Mouse (Mus musculus) layer of hippocampus, postnatal 36 days (tissue): ENCODE measurements around the gene Castor1. TPM values are rescaled to one million over a fixed set of nuclear protein-coding genes. Genes with fewer than 3 reads are reported as not detected.

Source experiments
- DNase-seq, 2 experiments: peaks; one replicate each; pipeline ENCODE4 v3.0.0; 2022
- total RNA-seq, 2 experiments: library from RNA; stranded (reverse); gene quantifications; 2 replicates each; pipeline ENCODE4 v1.2.3; 2021

Gene Castor1
- total RNA-seq, 2 experiments from 2014 or later, result 2.9 to 4.8 TPM

DNA sequence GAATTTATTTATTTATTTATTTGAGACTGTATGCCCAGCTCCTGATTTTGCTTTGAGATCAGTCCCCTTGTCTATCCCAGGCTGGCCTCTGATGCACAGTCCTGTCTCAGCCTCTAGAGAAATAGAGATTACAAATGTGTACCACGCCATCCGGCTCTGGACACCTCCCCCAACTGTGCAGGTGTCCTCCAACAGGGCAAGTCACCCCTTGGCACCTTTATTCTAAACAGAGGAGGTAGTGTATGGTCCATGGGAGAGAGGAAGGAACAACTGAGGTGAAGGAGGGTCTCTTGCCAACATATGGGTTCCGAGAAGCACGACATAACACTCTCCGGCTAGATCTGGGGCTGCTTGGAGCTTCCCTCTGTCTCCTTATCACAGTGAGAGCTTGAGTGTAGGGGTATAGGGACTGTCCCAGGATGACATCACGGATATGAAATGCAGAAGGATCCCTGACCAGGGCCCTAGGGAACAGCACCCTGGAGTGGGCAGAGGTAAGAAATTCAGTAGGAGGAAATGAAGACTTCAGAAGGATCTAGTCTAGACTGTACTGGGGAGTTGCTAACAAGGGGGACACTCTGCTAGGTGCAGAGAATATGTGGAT lies 17.1 kb downstream of the Castor1 start:
- no peak for DNase-seq

DNA sequence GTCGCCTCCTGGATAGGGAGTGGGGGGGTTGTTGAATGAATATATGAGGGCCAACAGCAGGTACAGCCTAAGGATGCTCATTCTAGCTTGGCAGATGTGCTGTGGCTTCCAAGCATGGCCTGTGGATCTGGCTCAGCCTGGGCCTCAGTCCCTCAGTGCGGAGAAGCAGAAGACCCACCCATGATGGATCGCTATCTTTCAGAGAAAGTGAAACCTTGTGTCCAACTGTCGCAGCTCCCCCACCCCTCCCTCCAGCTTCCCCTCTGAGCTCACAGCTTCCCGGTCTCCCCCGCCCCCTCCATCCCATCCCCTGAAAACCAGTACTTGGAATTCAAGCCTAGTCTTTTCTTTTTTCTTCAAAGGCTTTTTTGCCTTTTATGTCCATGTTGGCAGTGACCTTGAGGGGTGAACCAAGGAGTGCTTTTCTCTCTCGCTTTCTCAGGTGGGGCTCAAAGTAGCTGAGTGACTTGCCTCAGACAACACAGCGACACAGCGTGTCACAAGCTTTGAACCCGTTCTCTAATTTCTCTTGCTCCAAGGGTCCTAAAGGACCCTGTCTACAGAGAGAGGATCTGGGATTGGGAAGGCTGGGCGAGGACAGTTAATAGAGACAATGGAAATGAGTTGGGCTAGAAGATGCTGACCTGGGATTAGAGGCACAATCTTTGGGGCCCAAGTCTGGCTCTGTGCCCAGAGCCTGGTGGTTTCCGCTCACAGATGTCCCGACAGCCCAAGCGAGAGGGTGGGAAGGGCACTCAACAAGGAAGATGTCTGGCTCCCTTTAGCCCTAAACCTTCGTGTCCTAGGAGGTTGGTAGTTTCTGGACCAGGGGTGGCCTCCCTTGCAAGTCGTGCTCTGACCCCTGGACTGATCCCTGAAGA lies 17.9 kb downstream of the Castor1 start, which contains the start of gene Osm:
Gene Osm, plus strand, starts transcription at position 756 of the 881 bp plus-strand sequence.
- no peak for DNase-seq

DNA sequence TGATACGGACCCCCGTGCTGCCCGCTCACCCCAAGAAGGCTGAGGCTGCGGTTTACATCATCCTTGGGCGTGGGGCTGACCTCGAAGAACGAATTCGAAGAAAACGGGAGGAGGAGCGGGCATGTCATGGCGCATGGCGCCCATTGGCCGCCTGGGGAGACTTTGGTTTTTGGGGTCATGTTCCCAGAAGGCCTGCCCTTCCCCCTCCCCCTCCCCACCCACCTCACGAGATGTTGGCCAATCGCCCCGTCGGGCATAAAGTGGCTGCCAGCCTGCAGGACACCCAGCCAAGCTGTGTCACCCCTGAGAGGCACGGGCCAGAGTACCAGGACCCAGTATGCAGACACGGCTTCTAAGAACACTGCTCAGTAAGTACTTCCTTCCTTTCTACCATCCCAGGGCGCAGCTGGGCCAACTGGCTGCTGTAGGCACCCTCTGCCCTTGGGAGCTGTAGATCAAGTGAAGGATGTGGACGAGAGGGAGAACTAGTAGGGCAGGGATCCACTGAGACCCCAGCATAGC lies 18.6 kb downstream of the Castor1 start:
- DNase-seq, result no peak

DNA sequence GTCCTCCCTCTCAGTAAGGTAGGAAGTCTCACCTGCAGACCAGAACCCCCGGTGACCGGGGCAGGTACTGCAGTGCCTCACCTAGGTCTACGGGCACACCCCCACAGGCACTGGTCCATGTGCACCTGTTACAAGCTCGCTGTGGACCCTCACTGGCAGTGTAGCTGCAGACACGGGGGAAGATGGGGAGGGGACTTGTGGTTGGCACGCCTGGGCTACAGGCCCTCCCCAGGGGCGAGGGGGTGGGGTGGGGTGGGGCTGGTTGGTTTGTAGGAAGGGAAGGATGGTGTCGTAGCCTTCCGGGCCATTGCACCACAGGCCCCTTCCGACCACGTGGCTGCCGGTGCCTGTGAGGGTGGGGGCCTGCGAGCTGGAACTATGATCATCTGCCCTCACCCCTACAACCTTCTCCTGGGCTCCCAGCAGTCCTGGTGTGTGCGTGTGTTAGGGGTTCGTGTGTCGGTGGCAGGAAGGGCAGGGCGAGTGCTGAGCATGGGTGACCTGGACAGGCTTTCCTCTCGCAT lies 19.4 kb downstream of the Castor1 start:
- no peak for DNase-seq

DNA sequence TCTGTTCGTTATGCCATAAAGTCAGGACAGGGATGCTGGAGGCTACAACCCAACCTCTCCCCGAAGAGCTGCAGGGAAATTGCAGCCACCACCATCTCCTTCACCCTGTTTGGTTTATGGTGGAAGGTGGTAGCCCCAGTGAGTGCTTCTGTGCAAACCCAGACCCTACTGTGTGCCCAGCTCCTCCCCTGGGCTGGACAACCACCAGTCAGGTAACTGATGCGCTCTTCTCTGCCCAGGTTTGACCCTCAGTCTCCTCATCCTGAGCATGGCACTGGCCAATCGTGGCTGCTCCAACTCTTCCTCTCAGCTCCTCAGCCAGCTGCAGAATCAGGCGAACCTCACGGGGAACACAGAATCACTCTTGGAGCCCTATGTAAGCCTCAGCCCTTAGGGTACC lies 20.1 kb downstream of the Castor1 start:
- DNase-seq, result no peak

DNA sequence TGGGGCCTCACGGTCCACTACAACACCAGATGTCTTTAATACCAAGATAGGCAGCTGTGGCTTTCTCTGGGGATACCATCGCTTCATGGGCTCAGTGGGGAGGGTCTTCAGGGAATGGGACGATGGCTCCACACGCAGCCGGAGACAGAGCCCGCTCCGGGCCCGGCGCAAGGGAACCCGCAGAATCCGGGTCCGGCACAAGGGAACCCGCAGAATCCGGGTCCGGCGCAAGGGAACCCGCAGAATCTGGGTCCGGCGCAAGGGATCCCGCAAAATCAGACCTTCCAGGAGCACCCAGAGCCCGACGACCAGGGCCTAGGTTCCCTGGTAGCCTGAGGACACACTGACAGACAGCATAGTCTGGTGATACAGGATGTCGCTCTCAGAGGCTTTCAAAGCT lies 21.7 kb downstream of the Castor1 start:
- no peak for DNase-seq

DNA sequence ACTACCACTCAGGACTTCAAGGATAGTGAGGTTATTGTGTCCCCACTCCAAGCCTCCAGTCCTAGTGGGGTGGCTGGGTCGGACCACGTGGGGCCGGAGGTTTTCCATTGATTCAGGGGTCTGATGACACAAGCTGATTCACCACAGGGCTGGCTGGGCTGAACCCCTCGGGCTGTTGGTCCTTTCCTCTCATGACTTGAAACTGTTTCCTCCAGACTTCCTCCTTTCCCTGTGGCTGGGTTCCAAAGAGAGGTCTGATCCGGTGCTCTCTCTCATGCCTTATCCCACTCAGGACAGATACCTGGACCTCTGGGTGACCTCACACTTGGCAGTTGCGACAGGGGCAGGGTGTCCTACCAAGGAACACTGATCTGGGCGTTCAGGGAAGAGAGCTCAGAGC lies 22.1 kb downstream of the Castor1 start:
- no peak for DNase-seq

DNA sequence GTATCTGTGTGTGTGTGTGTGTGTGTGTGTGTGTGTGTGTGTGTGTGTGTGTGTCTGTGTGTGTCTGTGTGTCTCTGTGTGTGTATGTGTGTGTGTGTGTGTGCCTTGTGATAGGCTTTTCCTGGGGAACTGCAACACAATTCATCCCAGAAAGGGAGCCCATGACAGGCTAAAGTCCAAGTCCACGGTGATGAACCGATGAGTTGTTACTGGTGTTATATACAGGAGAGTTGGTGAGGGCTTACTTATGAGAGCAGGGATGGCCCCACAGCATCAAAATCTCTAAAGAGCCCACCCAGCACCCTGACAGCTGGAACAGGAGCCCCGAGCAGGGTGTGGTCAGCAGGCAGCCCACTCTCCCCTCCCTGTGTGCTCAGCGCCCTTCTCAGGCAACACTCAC lies 23.2 kb downstream of the Castor1 start:
- DNase-seq, result no peak

DNA sequence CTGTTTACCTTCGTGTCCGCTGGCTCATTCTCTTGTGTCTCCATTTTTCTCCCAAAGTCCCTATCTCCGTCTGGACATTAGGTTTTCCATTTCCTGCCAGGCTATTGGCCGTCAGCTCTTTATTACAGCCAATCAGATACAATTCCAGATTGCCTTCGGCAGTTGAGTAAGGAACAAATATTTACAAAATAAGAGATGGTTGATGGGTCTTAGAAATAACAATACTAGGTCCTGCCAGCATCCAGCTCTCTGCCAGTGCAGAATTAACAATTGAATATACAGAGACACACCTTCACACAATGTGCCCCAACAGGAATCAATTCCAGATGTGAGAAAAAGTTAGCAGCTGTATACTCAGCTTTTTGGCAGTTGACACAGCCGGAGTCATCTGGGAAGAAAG lies 28.1 kb downstream of the Castor1 start:
- DNase-seq, result no peak

DNA sequence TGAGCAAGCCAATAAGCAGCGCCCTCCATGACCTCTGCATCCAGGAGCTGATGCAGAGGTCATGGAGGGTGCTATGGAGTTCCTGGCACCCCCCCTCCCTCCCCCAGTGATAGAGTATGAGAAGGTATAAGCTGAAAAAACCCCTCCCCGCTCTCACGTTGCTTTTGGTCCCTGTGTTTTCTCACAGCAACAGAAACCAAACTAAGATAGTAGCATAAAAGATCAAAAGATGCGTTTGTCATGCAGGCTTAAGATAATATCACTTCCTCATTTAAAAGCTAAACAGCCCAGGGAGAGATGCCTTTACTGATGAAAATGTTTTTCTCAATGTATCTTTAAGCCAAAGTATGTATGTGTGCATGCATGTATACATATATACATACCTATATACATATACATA lies 28.6 kb downstream of the Castor1 start:
- no peak for DNase-seq

DNA sequence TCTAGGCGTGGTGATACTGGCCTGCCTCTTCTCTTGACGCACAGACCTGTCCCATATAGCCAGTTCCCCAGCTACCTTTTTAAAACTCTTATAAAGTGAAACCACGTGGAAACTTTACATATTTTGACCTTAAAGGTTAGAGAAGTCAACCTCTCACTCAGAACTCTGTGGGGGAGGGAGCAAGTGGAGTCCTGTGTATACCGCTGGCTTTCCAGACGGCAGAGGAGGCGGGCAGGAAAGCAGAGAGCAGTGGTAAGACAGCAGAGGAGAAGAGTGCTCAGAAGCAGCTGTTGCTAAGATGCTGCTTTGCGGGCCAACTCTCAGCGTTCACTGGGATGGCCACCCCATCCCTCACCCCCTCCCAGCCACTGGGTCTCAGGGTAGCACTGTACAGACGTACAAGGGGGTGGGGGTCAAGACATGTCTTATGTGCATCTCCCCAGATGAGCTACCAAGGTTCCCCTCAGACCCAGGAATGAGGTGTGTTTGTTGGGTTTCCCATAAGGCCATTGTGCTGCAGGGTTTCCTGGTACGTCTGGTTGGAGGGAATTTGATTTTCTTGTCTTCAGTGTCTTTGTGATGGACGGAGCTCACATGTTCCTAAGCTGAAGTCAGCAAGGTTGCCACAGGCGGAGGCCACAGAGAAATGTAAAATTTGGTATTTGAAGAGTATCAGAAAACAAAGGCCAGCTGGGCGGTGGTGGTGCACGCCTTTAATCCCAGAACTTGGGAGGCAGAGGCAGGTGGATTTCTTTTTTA lies 29.4 kb downstream of the Castor1 start:
- no peak for DNase-seq

DNA sequence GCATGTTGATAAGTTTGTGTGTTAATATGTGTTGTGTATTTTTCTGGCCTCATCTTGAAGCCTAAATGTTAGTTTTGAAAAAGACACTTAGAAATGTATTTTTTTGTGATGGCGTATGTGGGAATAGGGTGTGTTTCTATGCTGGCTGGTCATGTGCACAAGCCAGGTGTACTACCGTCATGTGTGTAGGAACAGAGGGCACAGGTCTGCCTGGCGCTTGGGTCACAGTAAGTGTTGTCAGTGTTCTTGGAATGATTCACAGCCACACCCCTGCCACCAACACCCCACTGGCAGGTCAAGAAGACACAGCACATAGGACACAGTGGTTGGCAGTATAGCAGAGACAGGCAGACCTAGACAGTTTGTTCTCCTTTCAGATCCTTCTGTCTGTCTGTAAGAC lies 31.1 kb downstream of the Castor1 start:
- DNase-seq, result no peak

DNA sequence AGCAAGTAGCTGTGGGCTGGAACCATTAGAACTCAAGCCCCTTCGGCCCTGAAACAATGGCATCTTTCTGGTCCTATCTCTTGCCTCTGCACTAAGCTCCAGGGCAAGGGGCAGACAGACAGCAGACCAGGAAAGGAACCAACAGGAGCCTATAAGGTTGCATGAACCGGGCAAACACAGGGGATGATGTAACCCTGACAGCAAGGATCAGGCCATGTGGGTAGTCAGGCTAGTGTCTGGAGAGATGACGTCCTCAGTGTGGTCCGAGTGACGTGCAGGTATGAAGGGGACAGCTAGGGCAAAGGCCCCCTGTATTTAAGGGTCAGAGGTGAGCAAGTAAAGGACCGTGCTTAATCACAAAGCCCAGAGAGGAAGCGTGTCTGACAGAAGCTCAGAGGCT lies 32.3 kb downstream of the Castor1 start:
- no peak for DNase-seq

DNA sequence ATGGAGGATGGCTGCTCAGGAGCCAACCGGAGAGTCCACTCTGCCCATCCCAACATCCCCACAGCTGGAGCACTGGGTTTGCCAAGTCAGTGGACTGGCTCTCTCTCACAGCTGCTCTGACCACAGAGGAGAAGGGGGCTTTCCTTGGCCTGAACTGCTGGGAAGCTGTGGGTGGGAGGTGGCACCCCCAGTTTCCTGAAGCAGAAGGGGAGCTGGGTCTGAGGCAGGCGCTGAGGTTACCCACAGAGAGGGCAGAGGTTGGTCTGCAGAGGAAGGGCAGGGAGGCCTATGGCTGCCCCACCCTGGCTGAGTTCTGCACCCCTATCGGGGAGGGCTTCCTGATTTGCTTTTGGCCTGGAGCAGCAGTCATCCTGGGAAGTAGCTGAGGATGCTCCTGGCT lies 33.4 kb downstream of the Castor1 start:
- DNase-seq, result no peak

DNA sequence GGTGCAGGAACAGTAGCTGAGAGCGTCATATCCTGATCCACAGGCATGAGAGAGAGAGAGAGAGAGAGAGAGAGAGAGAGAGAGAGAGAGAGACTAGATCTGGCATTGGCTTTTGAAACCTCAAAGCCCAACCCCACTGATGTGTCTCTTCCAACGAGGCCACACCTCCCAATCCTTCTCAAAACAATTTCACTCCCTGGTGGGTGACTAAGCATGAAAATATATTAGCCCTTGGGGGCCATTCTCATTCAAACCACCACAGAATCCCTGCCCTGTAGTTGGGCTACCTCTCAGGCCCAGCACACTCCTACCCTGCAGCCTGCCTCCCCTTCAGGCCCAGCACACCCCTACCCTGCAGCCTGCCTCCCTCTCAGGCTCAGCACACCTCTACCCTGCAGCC lies 34.9 kb downstream of the Castor1 start:
- DNase-seq, result no peak

DNA sequence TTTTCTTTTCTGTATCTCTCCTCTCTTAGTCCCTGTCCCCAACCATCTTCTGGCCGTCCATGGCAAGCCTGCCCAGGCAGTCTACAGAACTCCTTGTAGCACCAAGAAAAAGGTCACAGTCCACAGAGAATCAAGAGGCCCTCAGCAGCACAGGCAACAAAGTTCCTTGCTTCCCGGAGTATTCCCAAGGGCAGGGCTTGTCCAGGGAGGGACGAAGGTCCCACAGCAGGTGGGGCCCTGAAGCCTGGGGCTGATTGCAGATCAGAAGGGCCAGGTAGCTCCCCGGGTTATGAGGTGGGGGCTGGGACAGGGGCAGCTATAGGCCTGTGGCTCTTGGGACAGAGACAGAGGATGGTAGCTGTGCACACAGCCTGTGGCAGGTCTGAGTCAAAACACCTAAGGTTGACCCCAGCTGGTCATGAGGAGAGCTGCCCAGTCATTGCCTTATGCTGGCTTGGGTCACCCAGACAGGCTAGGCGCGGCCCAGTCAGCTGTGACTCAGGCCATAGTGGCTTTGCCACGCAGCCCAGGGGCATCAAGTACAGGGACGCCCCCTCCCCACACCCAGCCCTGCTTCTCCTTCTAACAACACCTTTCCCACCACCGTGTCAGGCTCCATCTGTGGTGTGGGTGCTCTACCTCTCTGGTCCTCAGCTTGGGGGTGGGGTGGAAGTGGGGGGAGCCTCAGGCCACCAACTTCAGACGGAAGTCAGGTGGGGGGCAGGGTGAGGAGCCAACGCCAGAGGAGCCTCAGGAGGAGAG lies 39.0 kb downstream of the Castor1 start, which contains the start of gene Lif:
Gene Lif, plus strand, starts transcription at position 712 of the 762 bp plus-strand sequence.
- no peak for DNase-seq

DNA sequence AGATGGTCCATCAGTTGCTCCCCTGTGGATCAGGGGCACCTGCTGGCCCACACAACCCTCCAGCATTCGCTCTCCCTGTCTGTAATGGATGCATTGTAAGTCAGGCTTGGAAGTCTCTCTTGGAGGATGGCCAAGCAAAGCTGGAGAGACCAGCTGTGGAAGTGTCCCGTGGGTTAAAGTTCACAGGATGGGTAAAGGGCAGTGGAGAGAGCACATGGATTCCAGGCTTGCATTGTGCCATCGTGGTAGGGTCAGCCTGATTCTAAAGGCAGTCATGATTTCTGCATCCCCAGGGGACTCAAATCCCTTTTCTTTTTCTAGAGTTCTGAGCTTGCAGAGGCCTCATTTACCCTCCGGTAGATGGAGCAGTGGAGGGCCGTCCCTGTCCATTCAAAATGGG lies 39.7 kb downstream of the Castor1 start:
- DNase-seq, result no peak

DNA sequence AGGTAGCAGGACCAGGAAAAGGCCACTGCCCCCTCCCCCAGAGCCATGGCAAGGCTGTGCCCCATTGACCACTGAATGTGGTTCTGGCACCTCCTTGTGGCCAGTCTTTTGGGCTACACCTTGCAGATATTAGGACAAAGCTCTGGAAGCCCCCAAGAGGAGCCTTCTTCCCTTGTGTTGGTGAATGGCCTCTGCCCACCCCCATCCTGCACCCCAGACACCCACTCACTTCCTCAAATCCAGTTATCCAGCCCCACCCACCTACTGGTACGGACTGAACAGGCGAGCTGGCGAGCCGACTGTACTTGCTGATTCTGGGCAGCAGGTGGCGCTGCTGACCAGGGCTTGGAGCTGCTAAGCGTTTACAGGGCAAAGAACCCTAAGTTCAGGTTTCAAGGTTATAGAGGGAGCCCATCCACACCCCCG lies 40.6 kb downstream of the Castor1 start:
- peak; percentile 82 to 84 for DNase-seq

DNA sequence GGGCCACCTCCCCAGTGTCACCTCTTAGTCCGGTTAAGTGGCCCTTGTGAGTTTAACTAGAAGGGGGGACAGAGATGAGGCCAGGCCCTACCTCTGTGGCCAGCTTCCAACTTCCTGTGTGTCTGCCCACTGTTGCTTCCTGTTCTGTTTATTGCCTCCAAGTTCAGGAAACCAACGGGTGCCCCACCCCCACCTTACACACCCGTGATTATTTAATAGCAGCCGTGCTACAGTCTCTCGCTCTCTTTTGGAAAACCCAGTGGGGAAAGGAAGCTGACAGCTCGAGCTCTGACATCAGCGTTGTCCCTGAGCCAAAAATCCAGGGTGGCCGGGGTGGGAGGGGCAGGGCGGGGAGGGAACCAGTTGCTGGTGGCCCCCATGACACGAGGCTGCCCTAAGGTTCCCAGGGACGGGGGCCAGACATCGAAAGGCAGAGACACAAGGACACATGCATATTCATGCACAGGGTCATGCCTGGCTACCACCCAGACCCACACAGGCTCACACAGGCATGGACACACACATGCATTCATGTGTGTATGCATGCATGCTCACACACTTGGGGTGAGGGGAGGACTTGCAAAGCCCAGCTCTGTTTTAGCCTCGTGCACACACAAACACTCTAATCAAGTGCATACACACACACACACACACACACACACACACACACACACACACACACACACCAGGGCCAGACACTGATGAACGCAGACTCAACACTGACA lies 42.6 kb downstream of the Castor1 start:
- DNase-seq, result no peak

DNA sequence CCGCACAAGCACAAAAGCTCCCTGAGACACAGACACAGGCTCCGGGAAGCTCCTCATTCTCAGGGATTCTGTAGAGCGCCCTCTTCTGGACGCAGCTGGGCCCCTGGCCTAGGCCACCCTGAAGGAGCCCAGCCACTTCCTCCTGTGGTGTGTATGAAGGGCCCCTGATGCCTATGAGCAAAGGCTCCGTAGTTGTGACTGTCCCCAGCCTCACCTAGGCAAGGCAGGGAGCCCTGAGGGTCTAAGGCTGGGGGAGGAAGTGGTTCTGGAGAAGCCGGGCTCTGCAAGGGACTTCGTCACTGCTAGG lies 43.1 kb downstream of the Castor1 start:
- peak; percentile 34 to 36 for DNase-seq

DNA sequence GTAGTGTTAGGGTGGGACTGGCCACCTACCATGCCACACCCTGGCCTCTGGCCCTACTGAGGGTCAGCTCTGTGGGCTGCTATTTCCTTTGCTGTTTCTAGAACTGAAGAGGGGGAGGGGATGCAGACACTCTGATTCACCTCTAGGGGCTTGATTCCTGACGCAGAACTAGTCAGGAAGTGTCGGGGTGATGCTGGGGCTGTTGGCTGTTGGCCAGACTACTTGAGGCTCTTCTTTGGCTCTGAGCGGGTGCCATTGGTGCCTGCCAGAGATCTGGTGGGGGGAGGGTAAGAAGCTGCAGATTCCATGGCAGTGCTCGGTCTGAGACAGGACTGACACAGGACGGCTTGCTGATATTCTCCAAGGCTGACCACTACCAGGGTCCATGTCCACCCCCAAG lies 43.9 kb downstream of the Castor1 start:
- no peak for DNase-seq
